Comparison of ENCODE assay signal across 8 mouse cellular contexts in the genomic region with DNA sequence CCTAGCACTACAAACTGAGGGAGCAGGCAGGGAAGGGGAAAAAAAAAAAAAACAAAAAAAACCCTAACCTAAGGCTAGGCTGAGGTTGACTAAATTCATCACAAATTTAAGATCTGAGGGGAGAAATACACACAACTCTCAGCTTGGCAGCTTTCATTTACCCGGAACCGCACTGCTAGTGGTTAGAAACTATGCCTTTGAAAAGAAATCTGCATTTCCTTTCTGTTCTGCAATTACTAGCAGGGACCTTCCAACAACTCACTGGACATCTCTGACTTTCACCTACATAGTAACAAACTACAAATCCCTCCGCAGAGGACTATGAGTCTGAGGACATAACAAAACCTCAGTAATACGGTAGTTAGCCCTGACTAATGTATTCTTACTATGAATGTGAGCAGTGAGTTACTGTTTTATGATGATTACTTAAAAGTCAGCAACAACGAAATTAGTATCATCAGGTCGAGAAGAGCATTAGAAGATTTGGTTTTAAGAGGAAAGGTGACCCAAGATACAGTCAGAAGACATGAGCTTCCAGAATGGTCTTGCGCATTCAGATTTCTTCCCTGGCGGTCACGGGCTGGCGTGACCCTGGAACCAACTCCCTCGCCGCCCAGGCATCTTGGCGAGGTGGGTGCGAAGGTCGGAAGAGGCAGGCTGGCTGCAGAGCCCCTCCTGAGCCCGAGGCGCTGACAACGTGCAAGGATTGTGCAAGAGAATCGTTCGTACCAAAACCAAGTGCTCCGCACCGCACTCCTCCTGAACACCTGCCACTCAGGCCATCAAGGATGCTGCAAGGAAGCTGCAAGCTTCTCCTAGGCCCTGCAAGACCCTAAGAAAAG. TPM values are rescaled to one million over a fixed set of nuclear protein-coding genes. Genes with fewer than 3 reads are reported as not detected.
A peak's percentile ranks its signal among the peaks of the same experiment; 100 is the strongest.
DNase-seq lines count a peak whose midpoint lies in the region; ATAC-seq and TF ChIP-seq lines count a peak whose summit lies in the region.

No protein-coding gene starts in this region.

- H3K4me1 ChIP-seq in lung, embryonic 14.5 days (ENCODE audit: insufficient read depth), result no peaks in the 10 kb centered on the region; the same call in 1 of the 2 replicates
- peaks cover 2% of the 10 kb centered on the region; the same call in 1 of the 2 replicates for H3K4me1 ChIP-seq in brown adipose tissue, adult 24 weeks (ENCODE audit: control insufficient read depth, insufficient read depth, insufficient read length, low read length)
- H3K4me1 ChIP-seq in hindbrain, embryonic 15.5 days (replicated peaks), result peaks cover 51% of the 10 kb centered on the region
- H3K4me1 ChIP-seq in midbrain, embryonic 14.5 days (ENCODE audit: control insufficient read depth, insufficient read depth, low read length), result peaks cover 36% of the 10 kb centered on the region

- peak overlapping the region; percentile 76 for H3K27ac ChIP-seq in lung, embryonic 14.5 days (ENCODE audit: low read depth)
- peak overlapping the region; percentile 27; the same call in 1 of the 2 replicates for H3K27ac ChIP-seq in brown adipose tissue, adult 24 weeks (replicated peaks; ENCODE audit: low read depth, low read length)
- H3K27ac ChIP-seq in hindbrain, embryonic 15.5 days (replicated peaks), result peak overlapping the region; percentile 96
- peak overlapping the region; percentile 93 for H3K27ac ChIP-seq in midbrain, embryonic 14.5 days (replicated peaks; ENCODE audit: low read depth, low read length)

- ATAC-seq in lung, embryonic 14.5 days (ENCODE audit: insufficient read depth), result no peak
- ATAC-seq in hindbrain, embryonic 15.5 days (ENCODE audit: low FRiP score, low read depth), result no peak
- ATAC-seq in midbrain, embryonic 14.5 days (ENCODE audit: low FRiP score, low TSS enrichment), result no peak

- no peaks in the 10 kb centered on the region for H3K27me3 ChIP-seq in lung, embryonic 14.5 days (ENCODE audit: insufficient read depth, low read length)
- H3K27me3 ChIP-seq in hindbrain, embryonic 15.5 days, result no peaks in the 10 kb centered on the region
- H3K27me3 ChIP-seq in midbrain, embryonic 14.5 days (ENCODE audit: control insufficient read depth, insufficient read depth, low read length), result no peaks in the 10 kb centered on the region

- peak overlapping the region; percentile 88 for H3K4me2 ChIP-seq in lung, embryonic 14.5 days
- H3K4me2 ChIP-seq in hindbrain, embryonic 15.5 days, result peak overlapping the region; percentile 66
- H3K4me2 ChIP-seq in midbrain, embryonic 14.5 days (ENCODE audit: low read length), result peak overlapping the region; percentile 74

- peak overlapping the region; percentile 70 for H3K4me3 ChIP-seq in lung, embryonic 14.5 days (ENCODE audit: low read depth, low read length)
- peak overlapping the region; percentile 88 for H3K4me3 ChIP-seq in brown adipose tissue, adult 24 weeks (ENCODE audit: insufficient read depth, low read depth, low read length)
- peak overlapping the region; percentile 71 for H3K4me3 ChIP-seq in hindbrain, embryonic 15.5 days
- peak overlapping the region; percentile 89 for H3K4me3 ChIP-seq in midbrain, embryonic 14.5 days (replicated peaks; ENCODE audit: low read depth, low read length)

- H3K36me3 ChIP-seq in lung, embryonic 14.5 days (ENCODE audit: insufficient read depth), result peaks cover 12% of the 10 kb centered on the region
- H3K36me3 ChIP-seq in hindbrain, embryonic 15.5 days, result no peaks in the 10 kb centered on the region
- H3K36me3 ChIP-seq in midbrain, embryonic 14.5 days (ENCODE audit: control insufficient read depth, insufficient read depth, low read length), result peaks cover 12% of the 10 kb centered on the region; the same call in 1 of the 2 replicates

- H3K9ac ChIP-seq in lung, embryonic 14.5 days, result peak overlapping the region; percentile 73
- peak overlapping the region; percentile 89 for H3K9ac ChIP-seq in hindbrain, embryonic 15.5 days
- H3K9ac ChIP-seq in midbrain, embryonic 14.5 days (replicated peaks; ENCODE audit: low read length), result peak overlapping the region; percentile 87

- peak; percentile 28 for DNase-seq in lung, embryonic 14.5 days
- no peak for DNase-seq in lung, postnatal 36 days
- no peak for DNase-seq in midbrain, embryonic 14.5 days
- no peak for DNase-seq in frontal cortex, postnatal 14 days (ENCODE audit: low spot score in 2 of 2)
- no peak for DNase-seq in ovary, postnatal 36 days (ENCODE audit: low spot score)
- no peak for DNase-seq in cerebellum, adult 8-10 months

- WGBS in lung, embryonic 14.5 days, result 4% methylated on average over 22 of the region's 22 CpGs
- 4% methylated on average over 22 of the region's 22 CpGs for WGBS in hindbrain, embryonic 15.5 days
- WGBS in midbrain, embryonic 14.5 days, result 3% methylated on average over 22 of the region's 22 CpGs

- TF ChIP-seq CTCF in lung, embryonic 14.5 days (IDR thresholded peaks at IDR 0.05; ENCODE audit: low read depth), result no peak

- H3K9me3 ChIP-seq in lung, embryonic 14.5 days (ENCODE audit: low read depth, low read length), result no peaks in the 10 kb centered on the region
- no peaks in the 10 kb centered on the region for H3K9me3 ChIP-seq in hindbrain, embryonic 15.5 days
- no peaks in the 10 kb centered on the region for H3K9me3 ChIP-seq in midbrain, embryonic 14.5 days (ENCODE audit: control insufficient read depth, low read length)

RNA-seq across cellular contexts. Expression of gene Tecr, which starts 14.2 kb away (rescaled TPM):
- polyA plus RNA-seq in lung, embryonic 14.5 days (2014; fragmentation: Nextera tagmentation; extraction: Ambion mirVana), result 531 and 570 TPM in 2 replicates
- polyA plus RNA-seq in brown adipose tissue, adult 24 weeks (2012; ENCODE audit: insufficient read depth, insufficient read length, missing spikeins), result 552 and 608 TPM in 2 replicates
- polyA plus RNA-seq in hindbrain, embryonic 15.5 days (2015; fragmentation: Nextera tagmentation; extraction: Ambion mirVana), result 1,382 and 1,396 TPM in 2 replicates
- 987 and 1,278 TPM in 2 replicates for polyA plus RNA-seq in midbrain, embryonic 14.5 days (2014; fragmentation: Nextera tagmentation; extraction: Ambion mirVana)

RNA-seq across cellular contexts. Expression of gene Dnajb1, which starts 14.4 kb away (rescaled TPM):
- 54.9 and 61.3 TPM in 2 replicates for polyA plus RNA-seq in lung, embryonic 14.5 days (2014; fragmentation: Nextera tagmentation; extraction: Ambion mirVana)
- 25.0 and 50.3 TPM in 2 replicates for polyA plus RNA-seq in brown adipose tissue, adult 24 weeks (2012; ENCODE audit: insufficient read depth, insufficient read length, missing spikeins)
- 58.1 and 60.9 TPM in 2 replicates for polyA plus RNA-seq in hindbrain, embryonic 15.5 days (2015; fragmentation: Nextera tagmentation; extraction: Ambion mirVana)
- polyA plus RNA-seq in midbrain, embryonic 14.5 days (2014; fragmentation: Nextera tagmentation; extraction: Ambion mirVana), result 46.2 TPM in 2 replicates

RNA-seq across cellular contexts. Expression of gene Ndufb7, which starts 27.1 kb away (rescaled TPM):
- 361 and 362 TPM in 2 replicates for polyA plus RNA-seq in lung, embryonic 14.5 days (2014; fragmentation: Nextera tagmentation; extraction: Ambion mirVana)
- polyA plus RNA-seq in brown adipose tissue, adult 24 weeks (2012; ENCODE audit: insufficient read depth, insufficient read length, missing spikeins), result 676 and 868 TPM in 2 replicates
- polyA plus RNA-seq in hindbrain, embryonic 15.5 days (2015; fragmentation: Nextera tagmentation; extraction: Ambion mirVana), result 333 and 340 TPM in 2 replicates
- 346 and 405 TPM in 2 replicates for polyA plus RNA-seq in midbrain, embryonic 14.5 days (2014; fragmentation: Nextera tagmentation; extraction: Ambion mirVana)

RNA-seq across cellular contexts. Expression of gene Olfr370, which starts 58.0 kb away (rescaled TPM):
- polyA plus RNA-seq in lung, embryonic 14.5 days (2014; fragmentation: Nextera tagmentation; extraction: Ambion mirVana), result not detected in 2 replicates
- polyA plus RNA-seq in brown adipose tissue, adult 24 weeks (2012; ENCODE audit: insufficient read depth, insufficient read length, missing spikeins), result not detected in 2 replicates
- polyA plus RNA-seq in hindbrain, embryonic 15.5 days (2015; fragmentation: Nextera tagmentation; extraction: Ambion mirVana), result 0.04 TPM in 1 of 2 replicates, not detected in the other
- polyA plus RNA-seq in midbrain, embryonic 14.5 days (2014; fragmentation: Nextera tagmentation; extraction: Ambion mirVana), result not detected in 2 replicates

RNA-seq across cellular contexts. Expression of gene Gipc1, which starts 58.9 kb away (rescaled TPM):
- 170 and 175 TPM in 2 replicates for polyA plus RNA-seq in lung, embryonic 14.5 days (2014; fragmentation: Nextera tagmentation; extraction: Ambion mirVana)
- 20.8 and 21.2 TPM in 2 replicates for polyA plus RNA-seq in brown adipose tissue, adult 24 weeks (2012; ENCODE audit: insufficient read depth, insufficient read length, missing spikeins)
- polyA plus RNA-seq in hindbrain, embryonic 15.5 days (2015; fragmentation: Nextera tagmentation; extraction: Ambion mirVana), result 132 and 133 TPM in 2 replicates
- polyA plus RNA-seq in midbrain, embryonic 14.5 days (2014; fragmentation: Nextera tagmentation; extraction: Ambion mirVana), result 106 and 116 TPM in 2 replicates

Comparison
In these comparisons a context has a peak if more than half of its experiments do, and no peak if none do; other contexts are left out.
1. H3K27ac ChIP-seq: peak in every context shown above with its lines; median percentile 96 in hindbrain, embryonic 15.5 days; 93 in midbrain, embryonic 14.5 days; 76 in lung, embryonic 14.5 days; 27 in brown adipose tissue, adult 24 weeks.